Mouse (Mus musculus) activated CD4-positive, CD25-positive, alpha-beta regulatory T cell, adult 4 months (primary cell): Measurements from ENCODE around the gene Kank1. TPM values are rescaled to one million over a fixed set of nuclear protein-coding genes. Genes with fewer than 3 reads are reported as not detected.

Source experiments
- ATAC-seq: one replicate; pipeline ENCODE4 v1.8.0; 2017
- polyA plus RNA-seq, 2 experiments: library from polyadenylated mRNA; unstranded; fragments of 100-300 nt; shearing (Covaris generic); gene quantifications; one replicate each; pipeline ENCODE4 v1.2.1; 2017

The Kank1 gene
- polyA plus RNA-seq, 2 experiments from 2014 or later: not detected

DNA sequence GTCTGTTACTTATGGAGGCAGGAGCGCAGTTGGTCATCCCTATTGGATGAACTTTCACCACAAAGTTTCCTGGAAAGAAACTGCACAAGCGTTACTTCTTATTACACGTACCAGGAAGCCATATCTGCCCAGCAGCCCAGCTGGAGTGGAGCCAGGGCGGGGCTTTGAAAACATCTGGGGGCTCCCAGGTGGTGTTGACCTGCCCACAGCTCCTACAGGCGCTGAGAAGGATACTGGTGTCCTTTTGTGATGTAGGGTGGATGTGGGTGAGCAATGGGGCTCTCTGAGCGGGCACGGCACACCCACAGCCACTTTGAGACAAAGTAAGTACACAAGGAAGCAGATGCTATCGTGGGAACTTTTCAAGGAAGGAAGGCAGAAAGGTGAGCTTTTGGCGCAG lies 133.7 kb downstream of the Kank1 start:
- ATAC-seq: no peak

DNA sequence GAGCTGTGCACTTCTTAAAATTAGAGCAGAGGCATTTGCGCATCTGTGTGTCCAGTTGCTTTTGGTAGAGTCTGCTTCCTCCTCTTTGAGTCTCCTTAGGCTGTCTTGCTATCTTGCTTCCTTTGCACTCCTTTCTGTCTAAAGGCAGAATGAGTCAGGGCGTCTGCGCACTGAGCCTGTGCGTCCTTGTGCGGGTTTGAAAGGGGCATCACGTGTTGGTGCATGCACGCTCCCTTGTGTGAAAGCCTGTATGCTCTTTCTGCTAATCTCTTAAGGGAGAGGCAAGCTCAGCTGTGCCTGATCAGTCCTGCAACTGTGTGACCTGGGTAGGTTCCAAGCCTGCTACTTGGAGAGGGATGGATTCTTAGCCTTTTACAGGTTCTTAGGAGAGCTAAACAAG lies 136.0 kb downstream of the Kank1 start:
- no peak for ATAC-seq

DNA sequence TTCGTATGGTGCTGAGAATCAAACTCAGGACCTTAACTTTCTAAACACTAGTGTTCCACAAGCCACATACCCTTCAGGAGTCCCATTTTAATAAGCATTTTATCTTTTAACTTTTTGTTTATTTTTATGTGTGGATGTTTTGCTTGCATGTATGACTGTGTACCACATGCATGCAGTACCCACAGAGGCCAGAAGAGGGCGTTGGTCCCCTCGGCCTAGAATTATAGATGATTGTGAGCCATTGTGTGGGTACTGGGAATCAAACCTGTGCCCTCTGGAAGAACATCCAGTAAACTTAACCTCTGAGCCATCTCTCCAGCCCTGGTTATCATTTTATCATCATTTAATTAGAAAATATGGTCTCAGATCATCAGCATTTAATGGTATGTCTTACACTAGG lies 136.8 kb downstream of the Kank1 start:
- ATAC-seq: no peak

DNA sequence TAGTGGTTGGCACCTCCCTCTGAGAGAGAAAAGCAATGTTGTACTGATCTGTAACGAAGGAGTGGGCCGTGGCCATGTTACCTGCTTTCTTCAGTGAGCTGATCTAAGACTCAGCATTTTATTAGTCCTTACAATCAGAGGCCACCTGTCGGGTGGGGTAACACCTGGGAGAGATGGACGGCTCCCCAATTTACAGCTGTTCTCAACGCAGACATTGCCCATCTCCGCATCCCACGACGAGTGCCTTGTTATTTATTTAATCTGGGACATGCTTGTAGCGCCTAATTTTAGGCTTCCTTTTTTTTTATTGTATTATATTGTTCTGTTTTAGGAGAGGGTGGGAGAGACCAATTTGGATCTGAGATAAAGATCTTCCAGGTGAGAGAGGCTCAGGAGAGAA lies 137.4 kb downstream of the Kank1 start:
- no peak for ATAC-seq

DNA sequence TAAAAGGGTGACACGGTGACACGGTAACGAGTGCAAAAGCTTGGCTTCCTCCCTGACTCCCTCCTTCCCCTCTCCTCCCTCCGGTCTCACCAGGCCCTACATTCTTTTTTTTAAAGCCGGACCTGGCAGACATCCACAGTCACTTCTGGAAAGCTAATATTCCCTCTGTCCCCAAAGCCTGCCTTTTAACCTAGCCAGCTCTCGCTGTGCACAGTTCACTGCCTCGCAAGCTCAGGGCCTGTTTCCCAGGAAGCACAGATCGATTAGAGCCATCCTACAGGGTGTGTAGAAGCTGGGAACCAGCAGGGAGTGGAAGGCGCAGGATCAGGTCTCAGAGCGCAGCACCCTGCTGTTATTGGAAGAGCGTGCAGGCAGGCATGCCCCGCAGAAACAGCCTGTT lies 138.2 kb downstream of the Kank1 start:
- ATAC-seq: no peak

DNA sequence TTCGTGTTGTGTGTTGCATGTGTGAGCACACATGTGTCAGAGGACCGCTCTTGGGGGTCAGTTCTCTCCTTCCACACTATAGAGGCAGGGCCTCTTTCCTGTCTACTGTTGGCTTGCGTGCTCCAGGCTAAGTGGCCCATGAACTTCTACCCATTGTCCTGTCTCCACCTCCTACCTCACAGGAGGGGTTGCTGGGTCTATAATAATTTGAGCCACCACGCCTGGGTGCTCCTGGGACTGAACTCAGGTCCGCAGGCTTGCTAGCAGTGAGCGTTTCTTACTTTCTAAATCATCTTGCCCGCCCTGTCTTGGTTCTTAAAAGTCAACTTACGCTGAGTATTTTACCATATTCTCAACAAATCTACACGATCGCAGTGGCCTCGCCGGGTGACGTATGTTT lies 140.1 kb downstream of the Kank1 start:
- ATAC-seq: no peak

DNA sequence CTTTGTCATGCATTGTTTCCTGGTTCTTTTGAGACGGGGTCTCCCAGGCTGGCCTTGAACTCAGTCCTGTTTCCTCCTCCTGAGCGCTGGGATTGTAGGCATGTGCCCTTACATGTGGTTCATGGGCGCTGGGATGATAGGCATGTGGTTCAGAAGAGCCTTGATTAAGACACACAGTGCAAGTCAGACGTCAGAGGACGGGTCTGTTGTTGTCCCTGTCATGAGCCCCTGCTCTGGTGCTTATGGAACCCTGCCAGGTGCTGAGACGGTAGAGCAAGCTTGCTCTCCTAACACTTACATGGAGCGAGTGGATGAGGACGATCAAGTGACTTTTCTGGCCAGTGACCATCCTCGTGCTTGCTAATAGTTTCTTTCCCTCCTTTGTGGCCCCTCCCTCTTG lies 143.9 kb downstream of the Kank1 start:
- ATAC-seq: no peak

DNA sequence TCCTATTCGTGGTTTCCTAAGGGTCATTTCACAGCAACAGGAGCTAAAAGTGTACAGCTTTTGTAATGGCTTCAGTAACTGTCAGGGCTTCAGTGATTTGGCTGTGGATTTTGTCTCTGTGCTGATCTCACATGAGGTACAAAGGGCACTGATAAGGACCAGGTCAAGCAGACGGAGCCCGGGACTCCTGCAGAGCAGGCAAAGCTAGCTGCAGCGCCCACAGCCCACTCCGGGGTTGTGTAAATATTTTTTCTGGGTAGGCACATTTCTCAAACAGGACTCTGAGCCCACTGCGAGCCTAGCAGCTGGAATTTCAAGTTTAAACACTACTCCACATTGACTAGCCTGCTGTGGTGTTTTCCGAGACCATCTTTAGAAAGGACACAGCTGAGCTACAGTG lies 145.2 kb downstream of the Kank1 start:
- ATAC-seq: no peak

DNA sequence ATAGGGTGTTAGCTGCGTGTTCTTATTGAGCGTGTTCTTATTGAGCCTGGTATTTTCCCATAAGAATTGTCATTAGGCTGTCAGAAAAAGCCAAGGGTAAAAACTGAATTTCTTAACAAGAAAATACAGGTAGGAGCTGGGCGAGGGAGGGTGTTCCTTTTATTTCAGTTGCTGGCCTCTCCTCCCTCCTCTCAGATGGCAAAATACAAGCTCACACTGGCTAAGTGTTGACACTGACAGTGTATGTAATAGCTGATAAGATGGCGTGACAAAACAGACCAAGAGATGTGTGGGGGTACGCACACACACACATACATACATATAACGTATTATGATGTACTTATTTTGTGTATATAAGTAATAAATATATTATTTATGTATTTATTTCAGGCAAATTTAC lies 145.7 kb downstream of the Kank1 start:
- no peak for ATAC-seq

DNA sequence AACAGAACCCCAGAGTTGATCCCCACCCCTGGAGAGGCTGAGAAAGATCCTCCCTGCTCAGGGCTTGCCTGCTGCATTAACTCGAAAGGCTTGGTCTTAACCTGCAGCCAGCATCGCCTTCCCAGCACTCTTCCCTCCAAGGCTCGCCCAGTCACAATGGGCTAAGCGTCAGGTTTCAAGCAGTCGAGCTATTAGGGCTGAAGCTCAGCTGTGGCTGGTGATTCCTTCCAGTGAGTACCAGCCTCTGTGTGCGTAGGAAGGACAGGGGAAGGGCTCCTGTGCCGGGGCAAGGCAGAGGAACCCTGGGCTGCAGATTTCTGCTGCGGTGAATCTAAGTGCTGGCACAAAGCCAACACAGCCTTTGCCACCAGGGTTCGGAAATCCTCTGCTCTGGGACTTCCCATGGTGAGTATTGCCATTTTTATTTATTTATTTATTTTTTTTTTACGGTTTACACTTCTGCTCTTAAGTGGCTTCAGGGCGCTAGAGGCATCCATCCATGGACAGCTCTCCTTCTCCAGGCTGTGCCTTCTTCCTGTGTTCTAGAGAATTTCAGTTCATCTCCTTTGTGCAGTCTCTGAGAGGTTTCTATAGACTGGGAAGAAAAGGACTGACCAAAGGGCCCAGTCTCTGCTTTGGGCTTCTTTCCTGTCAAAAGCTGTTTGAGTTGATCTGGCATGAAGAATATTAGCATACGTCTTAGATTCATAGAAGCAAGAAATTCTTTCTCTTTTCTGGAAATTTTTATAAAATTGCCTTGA lies 146.8 kb downstream of the Kank1 start:
- no peak for ATAC-seq

DNA sequence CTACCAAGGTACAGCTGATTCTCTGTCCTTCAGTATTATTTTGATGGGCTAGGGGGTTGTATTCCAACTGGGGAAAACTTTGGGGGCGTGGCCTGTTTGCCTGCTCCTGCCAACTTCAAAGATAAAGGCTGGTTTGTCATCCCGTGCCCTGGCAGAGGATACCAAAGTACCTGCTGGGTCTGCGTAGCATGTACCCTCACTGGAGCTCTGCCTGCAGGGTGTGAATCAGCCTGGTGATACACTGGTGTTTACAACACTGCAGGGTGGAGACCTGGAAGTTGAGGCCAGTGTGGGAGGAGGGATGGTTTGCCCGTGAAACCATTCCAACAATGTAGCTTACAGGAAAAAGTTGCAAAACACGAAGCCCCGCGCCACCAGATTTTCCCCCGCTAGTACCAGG lies 149.2 kb downstream of the Kank1 start:
- ATAC-seq: no peak

DNA sequence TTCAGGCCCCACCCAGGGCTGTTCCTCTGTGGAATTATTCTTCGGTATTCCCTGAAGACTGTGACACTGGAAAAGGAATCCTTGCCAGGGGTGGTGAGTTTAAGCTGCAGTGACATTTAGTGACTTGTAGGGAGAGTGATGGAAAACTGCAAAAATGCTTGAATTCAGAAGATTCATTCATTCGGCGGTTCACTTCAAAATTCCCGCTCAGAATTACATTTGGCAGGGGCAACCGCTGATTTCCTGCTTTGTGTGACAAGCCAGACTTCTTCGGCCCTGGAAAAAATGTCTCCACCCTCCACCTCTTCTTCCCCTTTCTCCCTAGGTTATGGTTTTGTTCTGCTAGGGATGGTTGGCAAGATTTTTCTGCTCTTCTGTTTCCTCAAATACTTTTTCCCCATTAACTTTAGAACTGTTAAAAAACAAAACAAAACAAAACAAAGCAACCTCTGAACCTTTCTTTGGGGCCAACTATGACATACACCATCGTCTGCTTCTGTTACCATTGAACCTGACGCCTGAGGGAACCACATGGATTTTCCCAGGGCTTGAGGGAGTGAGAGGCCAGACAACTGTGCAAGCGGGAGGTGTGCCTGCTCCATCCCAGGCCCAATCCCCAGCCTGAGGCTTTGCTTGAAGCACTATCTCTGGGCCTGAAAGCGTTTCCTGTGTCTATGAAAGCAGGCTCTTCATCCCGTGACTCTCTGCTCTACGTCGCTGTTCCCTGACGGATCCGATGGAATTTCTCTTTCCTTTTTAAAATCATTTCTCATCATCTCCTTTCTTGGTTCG lies 150.1 kb downstream of the Kank1 start:
- no peak for ATAC-seq

DNA sequence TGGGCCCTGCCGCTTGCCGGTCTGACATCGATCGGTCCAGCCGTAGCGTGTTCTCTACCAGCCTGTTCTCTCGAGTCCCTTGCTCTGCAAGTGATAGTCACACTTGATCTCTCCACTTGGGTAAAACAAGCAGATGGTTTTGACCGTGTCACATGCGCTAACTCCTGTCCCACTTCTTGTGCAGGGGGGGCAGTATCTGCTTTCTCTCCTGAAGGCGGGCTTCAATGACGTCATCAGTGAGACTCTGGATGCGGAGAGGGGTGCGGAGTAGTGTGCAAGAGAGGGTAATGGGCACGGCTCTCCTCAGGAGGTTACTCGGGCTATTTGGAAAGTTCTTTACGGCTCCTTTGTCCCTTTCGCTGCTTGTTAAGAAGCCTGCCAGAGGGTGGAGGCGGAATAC lies 151.1 kb downstream of the Kank1 start:
- no peak for ATAC-seq

DNA sequence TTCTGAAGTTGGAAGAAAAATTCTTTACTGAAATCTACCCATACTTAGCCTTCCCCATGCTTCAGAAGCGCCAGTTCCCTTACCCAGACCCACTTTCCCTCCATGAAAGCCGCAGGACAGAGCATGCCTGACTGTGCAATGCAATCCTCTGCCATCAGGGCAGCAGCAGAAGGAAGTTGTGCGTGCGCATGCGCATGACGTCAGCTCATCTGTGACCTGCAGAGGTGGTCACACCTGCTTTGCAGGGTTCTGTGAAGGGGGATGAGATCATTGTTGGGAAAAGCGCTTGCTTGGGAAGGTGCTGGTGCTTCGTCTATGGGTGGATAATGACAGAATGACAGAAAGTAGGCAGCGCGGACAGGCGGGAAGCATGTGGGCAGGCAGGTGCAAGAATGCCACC lies 155.4 kb downstream of the Kank1 start:
- no peak for ATAC-seq

DNA sequence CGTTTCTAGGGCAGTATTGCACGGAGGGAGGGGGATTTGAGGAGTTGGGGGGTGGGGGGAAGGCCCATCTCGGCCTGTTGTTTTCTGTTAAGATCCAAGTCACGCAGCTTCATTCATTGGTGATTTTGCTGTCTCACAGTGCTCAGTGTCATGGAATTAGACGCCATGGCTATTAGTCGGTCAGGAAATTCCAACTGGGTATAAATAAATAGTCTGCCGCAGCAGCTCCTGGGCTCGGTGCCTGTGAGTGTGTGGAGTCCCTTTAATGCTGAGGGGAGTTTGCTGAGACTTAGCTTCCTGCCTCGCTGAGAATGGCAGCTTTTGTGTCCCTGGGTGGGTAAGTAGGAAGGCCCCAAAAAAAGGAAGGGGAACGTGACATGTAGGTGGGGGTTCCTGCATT lies 158.3 kb downstream of the Kank1 start:
- no peak for ATAC-seq

DNA sequence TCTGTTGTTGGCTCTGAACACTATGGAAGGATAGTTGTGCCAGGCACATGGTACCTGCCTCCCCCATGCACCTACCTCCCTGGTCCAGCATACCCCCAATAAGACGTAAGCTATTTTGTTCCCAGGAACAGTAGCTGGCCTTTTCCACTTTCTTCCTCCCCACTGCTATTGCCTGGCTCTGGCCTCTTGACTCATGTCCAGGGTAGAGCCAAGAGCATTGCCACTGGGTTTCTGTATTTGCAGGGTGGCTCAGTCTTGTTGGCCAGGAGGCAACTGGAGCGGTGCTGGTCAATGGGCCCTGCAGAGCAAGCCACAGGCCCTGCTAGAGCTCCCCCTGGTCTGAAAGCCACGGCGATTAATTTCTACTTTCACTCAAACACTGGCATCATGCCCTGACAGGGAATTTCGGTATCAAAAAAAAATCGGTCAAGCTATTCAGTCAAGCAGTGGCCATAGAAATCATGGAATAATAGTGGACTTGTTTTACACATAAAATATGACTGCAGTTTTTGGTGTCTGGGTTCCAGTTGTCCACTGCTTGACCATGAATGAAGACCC lies 160.0 kb downstream of the Kank1 start:
- no peak for ATAC-seq

DNA sequence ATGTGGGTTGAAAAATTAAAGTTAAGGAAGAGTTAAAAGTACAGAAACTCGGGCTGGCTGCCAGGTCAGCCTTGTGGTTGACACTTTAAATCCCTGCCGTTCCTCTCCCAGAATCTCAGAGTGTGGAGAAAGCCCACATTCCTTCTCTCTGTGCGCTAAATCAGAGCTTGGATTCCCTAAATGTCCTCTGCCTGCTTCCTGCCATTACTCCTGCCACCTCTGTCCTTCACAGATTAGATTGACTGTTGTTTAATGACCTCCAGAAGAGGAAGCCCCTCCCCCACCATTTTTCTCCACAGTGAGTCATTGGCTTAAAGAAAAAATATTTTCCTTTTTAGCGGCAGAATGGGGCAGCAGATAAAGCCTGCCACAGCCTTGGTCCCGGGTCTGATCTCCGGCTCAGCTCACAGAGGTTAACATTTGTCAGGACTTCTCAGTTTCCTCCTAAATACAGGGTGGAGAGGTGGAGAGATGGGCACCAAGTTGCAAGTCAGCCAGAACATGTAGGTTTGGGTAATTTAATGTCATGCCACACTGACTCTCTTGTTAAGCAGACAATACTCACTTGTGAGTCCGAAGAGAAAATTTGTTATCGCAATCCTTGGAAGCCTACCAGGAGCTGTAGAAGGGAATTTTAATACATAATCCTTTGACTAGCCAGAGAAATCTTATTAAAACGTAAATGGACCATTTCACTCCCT lies 162.9 kb downstream of the Kank1 start:
- ATAC-seq: no peak

DNA sequence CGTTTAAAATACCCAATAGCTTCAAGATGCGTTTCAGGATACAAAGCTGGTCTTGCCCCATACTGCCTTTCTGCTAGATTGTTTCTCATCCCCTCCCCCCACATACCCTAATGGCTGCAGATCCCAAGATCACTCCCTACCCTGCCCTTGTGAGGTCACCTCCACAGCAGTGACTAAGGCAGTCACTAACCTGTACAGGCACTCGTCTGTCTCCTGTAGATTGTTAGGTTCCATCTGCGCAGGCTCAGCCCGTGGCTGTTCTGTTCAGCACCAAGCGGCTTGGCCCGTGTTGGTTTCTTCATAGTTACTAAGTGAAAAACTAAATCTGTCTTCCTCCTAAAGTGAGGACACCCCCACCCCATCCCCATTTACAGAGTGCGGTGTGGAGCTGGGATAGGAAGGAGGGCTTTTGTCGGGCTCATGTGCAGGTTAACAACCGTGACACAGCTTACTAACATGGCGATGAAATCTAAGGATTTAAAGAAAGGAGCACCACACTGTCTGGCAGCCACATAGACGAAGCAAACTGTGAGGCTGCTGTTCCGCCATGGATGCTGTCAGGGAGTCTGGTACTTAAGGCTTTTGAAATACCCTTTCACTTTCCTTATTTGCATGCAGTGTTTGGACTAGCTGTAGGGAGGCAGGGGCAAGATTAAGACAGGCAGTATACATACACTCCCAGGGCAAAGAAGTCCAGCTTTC lies 163.6 kb downstream of the Kank1 start:
- no peak for ATAC-seq

DNA sequence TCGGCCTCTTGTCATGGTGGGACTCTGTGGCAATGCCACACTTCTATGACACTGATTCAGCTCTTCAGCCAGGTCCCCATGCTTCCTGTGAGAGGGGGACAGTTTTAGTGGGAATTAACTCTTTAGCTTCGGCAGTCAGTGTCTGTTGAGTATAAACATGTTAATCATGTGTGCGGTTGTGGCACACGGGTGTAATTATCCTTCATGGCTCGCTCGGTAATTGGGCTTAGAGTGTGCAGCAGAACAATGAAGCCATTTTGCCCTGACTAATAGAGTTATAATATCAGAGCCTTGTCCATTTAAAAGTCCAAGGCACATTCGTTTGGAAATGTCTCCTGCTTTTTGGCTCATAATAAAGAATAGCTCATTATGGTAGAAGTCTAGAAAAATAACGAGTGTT lies 164.7 kb downstream of the Kank1 start:
- no peak for ATAC-seq

DNA sequence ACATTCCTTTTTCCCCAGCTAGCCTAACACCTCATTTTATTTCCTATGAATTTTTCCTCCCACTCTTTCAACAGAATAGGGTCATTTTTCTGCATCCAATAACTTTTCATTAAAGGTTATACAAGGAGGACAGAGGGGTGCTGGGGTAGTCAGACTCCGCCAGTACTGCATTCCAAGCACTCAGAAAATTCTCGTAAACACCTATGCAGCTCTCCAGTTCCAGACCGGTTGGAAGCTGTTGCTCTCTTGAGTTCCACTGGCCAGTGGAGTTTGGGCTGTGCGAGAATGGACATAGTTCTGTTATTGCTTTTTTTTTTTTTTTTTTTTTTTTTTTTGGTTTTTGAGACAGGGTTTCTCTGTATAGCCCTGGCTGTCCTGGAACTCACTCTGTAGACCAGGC lies 167.4 kb downstream of the Kank1 start:
- ATAC-seq: no peak

DNA sequence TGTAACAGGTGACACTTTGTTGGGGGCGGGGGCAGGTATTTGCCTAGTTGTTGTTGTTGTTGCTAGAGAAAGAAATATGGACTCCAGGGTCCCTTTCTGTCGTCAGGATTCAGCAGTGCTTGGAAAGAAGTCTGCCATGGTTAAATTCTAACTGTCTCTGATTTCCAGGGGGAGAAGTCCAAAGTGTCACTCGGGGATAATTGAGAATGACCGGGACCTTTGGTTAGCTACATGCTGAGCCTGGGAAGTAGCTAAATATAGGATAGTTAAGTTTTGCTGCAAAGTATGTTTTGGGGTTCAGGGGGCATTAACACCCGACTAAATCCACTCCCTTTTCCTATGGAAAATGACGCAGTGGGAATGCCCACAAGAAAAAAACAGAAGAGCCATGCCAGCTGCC lies 169.2 kb downstream of the Kank1 start:
- ATAC-seq: no peak

DNA sequence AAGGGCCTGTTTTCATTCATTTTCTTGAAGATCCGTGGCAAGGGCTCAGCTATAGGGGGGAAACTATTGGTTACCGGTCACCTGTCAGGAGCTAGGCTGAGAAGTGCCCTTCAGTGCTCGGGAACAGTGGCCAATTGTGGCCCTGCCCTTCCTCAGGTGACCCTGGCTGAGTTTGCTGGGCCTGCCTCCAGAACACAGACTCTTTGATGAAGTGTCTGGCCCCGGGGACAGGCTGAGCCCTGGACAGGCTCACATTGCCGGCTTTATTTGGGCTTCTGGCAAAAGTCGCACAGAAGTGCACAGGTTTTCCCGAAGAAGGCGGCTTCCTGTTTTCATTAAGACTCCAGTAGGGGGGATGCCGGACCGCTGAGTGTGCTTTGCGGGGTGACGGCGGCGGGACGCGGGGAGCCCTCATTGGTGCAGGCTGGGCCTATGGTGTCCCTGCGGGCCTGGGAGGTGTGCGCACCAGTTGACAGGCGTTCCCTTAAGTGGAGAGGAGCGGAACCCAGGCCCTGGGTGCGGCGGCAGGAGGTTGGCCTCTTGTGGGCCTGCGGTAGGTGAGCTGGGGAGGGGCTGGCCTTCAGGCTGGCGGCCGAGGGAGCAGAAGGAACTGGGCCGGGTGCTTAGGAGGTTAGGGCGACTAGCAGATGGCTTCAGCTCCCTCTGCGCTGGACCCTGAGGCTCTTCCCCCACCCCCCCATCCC lies 169.9 kb downstream of the Kank1 start:
- no peak for ATAC-seq
